Mouse (Mus musculus): Measurements from ENCODE around the gene Ubash3b.

The Ubash3b gene

DNA sequence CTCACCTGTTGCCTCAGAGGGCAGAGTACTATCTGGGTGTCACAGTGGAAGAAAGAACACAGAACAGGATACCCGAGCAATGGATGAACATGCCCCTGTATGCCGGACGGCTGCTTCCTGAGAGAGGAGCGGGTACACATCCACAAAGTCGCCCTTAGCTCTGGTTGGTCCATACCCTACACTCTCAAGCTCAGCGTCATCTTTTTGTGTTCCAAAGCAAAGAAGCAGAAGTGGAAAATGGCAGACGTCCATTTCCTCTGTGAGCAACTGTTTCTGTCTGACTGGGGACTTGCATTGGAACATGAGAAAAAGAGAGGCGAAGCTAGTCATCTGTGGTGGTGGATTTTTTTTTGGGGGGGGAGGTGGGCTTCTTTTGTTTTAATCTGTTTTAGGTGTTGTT is 30.9 kb downstream of the Ubash3b start:
- DNase-seq, result no peak

DNA sequence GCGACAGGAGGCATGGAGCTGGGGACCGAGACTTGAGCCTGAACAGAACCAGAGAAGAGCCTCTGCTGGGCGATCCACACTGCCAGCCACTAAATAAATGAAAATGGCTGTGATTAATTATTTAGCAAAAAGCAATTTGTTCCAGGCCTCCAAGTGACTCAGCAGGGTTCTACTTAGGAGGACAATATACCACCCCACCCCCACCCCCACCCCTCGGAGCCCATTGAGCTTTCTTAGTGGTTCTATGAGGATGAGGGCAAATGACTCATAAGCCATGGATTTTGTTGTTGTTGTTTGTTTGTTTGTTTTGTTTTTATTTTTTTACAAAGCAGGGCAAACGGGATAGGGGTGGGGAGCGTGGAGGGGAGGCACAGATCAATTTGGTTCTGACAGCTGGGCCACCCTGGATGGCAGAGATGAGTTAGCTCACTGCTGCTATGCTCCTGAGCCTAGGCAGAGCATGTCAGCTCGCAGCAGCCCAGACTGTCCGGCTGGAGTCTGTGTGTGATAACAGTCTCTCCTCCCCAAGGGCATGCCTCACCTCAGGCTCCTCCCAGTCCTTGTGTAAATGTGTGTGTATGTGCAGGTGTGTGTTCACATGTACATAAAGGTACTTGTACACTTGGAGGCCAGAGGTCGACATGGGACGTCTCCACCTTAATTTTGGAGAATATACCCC is 31.6 kb downstream of the Ubash3b start:
- DNase-seq, result no peak

DNA sequence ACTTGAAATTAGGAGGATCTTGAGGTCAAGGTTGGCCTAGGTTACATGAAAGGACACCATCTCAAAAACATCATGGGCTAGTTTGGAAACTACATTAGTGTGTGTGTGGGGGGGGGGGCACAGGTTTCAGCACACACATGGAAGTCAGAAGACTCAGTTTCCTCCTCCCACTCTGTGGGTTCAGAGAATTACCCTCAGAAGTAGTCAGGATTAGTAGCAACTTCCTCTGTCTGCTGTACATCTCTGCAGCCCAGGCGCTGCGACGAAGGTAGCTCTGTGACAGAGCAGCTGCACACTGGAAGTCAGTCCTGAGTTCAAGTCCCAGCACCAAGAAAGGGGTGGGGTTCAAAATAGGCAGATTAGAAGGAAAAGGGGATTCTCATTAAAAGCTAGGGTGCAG is 32.2 kb downstream of the Ubash3b start:
- peak; percentile 35 for DNase-seq

DNA sequence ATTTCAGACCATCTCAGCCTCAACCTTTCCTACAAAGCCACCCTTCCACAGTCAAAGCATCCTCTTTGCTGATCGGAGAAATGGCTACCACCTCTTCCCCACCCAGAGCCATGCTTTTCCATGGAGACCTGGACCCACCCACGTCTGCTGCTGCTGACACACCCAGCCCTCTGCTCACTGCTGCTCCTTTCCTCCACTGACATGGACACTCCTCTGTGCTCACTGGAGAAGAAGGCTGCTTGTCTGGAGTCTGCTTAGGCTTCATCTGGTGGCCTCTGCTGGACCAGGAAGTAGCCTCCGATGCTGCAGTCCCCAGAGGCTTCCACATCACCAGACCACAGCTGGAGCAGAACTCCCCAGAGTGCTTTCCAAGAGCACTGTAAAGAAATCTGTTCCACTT is 34.8 kb downstream of the Ubash3b start:
- DNase-seq, result no peak

DNA sequence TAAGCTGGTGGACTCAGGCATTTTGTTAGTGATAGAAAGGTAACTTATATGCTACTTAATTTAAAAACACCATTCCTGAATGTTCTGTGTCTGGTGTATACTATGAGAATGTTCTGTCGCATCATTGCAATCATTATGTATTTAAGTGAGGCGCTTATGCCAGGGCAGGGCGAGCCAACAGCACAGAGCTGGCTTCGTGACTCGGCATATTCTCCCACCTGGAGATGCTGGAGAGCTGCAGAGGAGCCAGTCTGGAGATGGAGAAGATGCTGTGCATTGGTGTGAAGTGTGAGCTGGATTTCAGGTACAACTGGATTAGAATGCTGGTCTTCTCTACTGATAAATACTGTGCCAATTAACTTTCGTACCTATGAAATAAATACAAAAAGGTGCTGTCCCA is 37.2 kb downstream of the Ubash3b start:
- DNase-seq, result no peak

DNA sequence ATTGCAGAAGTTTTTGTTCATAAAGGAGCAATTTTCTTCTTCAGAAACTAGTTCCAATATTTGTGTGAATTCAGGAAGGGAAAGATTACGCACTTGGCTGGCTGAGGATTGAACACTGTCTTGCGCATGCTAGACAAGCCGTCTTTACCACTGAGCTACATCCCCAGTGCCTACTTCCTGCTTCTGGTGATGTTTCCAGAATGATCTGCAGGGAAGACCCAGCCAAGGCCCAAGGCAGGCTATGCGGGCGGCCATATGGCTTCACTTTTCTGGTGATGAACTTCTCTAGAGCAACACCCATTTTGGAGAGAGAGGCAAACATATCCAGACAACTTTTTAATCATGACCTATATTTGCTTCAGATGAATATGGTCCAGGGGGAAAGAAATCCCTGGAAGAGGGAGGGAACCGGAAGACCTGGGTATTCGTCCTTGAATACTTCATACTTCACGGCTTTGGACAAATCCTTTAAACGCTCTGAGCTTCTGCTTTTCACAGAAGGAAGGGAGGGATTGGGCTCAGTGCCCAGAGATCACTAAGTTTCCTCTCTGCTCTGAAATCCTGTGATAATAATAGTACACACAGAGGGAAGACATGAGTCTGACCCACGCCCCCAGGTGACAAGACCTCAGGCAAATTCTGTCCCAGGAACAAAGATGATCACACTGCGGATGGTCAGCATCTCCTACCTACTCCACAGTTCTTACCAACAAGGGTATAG is 38.9 kb downstream of the Ubash3b start:
- DNase-seq, result no peak

DNA sequence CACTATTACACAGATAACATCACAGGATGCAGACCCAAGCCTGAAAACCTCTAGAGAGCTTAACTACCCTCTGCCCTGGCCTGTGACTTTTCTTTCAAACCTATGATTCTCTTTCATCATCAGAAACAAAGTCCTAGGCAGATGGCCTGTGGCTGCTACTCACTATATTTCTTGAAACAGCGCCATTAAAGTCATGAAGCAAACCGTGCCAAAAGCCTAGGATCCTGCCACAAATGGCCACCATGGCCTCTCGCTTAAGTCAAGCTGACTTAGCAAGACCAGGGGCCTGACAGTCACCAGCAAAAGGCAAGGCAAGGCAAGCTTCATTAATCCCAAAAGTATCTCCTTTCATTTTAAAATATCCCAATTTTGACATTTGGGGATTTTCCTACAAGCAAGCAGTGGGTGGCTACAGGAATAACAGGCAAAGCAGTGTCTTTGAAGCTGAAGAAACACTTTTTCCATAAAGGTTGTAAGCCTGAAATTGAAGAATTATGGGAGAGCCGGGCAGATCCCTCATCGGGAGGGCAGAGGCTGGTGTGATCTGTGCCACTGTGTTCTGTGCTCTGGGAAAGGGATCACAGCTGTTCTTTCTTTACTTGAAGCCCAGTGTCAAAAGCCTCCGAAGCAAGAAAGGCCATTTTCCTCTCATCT is 39.7 kb downstream of the Ubash3b start:
- DNase-seq, result no peak

DNA sequence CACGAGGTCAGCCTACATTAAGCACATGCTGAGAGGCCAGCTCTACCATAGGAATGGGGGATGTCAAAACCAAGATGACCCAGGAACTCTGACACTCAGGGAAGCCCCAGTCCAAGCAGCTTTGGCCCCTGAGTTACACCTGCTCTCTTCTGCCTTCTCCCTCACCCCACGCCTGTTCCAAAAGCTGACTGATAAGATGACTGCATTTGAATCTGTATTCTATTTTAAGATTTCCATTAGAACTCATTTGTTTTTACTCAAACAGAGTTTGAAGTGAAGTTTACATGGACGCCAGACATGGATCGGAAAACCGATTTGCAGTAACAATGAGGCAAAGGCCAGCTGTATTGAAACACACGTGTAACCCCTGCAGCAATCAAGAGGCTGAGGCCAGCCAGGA is 41.5 kb downstream of the Ubash3b start:
- DNase-seq, result no peak

DNA sequence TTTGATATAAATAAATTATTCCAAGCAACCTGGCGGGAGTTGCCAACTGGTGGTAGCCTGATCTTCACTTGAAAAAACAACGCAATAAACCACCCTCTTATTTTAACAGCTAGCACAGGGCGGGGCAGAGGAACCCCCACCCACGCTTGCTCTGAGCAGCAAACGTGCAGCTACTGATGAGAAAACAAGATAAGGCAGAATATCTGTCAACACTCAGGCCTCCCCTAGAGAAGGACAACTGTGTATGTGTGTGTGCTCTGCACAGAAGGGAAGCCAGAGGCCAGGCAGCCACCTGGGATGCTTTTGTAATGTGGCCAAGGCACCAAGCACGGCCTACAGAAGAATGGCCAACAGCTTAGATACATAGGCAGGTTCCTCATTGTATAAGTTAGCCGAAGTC is 43.4 kb downstream of the Ubash3b start:
- peak; percentile 76 for DNase-seq

DNA sequence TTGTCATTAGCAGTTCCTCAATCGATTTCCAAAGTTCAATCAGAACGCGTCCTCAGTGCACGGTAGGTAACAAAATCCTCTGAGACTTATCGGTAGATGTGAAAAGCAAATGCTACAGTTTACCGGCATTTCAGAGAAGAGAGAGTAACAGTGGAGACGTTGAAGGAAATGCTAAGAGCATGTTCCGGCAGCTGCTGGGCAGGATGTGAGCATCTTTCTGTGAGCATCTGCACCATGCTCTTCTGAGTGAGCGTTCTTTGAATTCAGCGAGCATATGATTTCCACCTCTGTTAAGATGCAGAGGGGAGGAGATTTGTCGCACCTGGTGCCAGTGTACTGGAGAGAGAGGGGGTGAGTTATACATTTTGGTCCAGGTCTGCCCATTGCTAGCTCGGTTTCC is 45.4 kb downstream of the Ubash3b start:
- DNase-seq, result peak; percentile 66

DNA sequence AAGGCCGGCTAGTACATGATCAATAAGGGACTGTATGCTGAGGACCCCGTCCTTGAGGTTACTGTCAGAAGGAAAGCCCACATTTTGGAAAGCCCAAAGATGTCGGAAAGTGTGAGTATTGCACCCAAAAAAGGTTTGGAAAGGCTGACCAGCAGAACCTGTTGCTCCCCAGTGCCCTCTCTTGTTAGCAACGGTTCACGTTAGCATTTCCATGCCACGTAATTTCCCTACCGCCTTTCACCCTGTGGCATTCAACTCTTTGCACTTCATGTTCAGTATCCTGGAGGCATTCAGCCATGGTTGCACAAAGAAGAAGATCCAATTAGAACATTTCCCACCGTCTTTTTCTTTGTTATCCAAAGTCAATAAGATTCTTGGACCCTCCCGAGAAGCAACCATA is 47.1 kb downstream of the Ubash3b start:
- DNase-seq, result no peak

DNA sequence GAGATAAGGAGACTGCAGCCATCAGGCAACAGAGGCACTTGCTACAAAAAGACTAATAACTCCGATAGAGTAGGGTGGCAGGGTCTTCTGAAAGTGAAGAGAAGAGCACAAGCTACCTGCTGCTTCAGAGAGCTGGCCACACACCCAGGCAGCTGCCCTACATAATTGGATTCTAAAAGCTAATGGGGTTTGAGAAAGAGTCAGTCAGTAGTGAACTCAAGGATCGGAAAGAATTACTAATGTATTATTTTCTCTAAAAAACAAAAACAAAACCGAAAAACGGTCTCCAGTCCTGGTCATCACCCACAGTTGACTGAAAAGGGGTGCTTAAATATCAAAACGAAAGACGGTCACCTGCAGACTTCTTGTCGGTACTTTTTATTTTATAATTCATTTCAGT is 51.7 kb downstream of the Ubash3b start:
- no peak for DNase-seq

DNA sequence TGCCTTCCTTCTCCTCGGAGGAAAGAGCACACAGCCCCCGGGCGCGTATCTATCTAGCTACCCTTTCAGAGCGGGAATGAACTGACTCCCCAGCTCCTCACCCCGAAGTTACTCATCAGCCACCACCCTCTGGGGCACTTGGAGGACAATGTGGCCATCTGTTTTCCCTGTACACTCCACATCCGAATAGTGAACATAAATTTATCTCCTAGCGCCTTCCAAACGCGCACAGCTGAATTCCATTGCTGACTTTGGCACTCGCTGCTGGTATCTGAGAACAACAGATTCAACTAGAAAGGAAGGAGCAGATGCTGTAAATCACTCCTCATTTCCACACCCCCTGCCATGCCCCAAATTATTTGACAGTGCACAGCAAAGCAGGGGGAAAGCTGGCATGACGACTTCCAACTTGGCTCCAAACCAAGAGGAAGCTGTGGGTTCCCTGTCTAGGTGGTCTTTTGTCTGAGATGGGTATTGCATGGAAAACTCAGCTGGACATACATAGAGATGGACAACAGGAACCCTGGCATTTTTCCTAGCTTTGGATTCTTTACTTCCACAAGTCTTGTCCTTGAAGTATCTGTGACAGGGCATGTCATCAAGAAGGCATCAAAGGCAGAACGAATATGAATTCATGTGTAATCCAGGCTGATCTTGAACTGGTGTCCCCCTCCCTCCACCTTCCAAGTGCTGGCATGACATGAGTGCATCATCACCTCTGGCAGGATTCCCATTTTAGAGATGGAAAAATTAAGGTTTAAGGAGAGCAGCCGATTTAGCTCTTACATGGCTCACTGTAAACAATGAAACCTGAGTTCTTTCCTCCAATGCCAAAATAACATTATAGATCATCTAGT is 52.9 kb downstream of the Ubash3b start:
- no peak for DNase-seq

DNA sequence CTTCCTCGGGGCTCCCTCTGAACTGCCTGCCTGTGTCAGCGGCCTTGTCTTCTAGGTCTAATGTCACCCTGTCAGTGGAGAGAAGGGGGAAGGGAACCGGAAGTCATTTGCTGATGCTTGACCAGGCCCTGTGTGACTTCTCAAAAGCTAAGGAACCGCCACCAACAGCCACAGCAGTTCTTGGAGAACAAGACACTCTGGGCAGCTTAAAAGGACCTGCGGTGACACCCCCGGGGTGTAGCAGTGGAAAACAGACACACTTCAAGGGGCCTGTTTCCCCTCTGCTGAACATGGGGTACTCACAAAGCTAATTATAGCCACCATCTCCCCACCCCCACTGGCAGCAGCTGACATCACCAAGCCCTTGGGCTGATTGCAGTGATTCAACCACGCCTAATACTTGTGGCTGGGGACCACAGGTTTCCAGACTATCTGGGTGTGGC is 56.3 kb downstream of the Ubash3b start:
- peak; percentile 62 for DNase-seq

DNA sequence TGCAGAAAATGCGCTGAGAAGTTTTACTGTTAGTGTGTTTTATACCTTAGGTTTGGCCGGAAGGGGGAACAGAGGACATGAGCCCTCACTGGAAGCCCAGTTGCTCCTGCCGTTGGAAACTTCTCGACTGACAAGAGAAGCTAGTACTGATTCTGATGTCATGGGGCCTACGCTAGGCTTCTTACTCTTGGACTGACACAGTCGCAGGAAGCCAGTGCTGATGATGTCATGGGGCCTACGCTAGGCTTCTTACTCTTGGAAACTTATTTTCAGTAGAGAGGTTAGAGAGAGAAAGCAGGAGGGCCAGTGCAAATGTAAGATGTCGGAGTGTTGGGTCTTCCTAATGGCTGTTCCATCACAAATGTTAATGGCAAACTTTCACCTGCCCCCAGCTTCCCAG is 57.8 kb downstream of the Ubash3b start:
- no peak for DNase-seq

DNA sequence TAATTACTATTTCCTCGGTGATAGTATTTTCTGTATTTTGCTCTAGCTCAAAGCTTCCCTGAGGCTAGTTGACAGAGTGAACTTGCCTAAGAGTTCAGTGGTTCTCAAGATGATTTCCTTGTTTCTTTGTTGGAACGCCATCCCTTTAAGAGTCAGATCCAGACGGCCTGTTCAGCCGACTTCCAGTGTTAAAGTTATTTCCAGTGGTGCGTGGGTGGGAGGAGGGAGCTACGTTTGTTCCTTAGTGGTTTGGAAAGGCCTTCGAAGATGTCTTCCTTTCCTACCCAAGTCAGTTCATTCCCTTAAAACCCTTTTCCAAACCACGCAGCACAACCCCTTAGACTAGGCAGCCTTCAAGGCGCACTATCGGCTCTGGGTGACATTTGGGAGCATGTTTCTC is 58.9 kb downstream of the Ubash3b start:
- DNase-seq, result no peak

DNA sequence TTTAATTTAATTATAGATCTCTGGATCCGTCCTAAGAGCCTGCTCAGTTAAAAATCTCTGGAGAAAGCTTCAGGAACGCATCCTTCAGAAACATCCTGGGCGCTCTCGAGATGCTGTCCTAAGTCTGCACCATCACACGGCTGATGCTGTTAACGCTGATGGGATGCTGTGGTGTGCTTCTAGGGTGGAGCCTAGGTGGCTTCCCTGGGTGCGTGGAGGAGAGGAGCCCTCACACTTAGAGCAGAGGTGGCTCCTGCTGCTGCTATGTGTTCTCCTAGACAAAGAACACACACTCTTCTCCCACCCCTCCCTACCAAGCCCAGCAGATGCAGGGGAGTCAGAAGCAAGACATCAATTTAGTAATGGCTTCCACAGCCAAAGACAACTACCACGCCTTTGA is 61.6 kb downstream of the Ubash3b start:
- DNase-seq, result no peak

DNA sequence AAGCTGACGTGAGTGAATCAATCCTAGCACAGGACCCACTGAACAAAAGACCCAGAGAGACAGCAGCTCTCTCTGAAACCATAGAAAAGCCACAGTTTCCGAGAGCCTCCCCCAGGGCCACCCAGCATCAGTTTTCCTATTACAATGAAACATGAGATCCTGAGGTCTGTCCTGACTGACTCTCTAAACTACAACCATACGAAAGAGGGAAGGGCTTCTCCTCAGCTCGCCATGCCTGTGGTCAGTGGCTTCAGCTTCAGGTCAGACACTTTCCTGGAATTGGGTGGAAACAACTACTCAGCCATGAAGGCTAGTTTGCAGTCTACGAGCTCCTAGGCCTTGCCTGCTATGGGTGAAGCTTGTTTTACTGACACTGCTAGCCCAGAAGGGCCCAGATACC is 62.4 kb downstream of the Ubash3b start:
- no peak for DNase-seq

DNA sequence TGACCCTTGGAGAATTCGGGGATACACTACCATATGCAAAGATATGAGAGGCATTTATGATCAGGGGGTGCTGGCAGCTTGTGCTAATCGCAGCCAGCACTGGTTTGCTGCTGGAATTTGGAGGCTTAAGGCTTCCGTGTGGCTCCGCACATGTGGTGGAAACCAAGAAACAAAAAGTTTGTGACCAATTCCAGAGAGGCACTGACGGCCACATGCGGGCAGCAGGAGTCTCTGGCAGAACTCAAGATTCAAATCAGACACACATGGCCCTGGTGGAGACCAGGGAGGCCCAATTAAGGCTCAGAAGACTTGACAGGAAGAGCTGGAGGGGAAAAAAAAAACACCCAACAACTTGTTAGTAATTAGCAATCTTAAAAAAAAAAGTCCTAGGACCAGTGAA is 63.4 kb downstream of the Ubash3b start:
- DNase-seq, result no peak

DNA sequence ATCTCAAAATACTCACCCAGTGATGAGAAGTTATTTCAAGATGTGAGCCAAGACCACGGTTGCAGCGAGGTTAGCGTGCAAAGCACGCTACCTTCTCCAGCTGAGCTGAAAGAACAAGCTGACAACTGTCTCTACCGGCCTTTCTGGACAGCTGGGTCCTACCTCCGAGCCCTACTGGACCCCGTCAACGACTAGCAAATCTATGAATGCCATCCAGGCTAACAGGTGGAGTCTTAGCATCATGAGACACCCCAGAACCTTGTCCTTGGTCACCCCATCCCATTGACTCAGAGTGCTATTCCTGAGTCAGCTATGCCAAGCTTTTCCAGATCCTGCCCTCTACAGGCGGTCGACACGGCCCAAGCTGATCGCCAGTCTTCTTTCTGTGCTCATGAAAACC is 69.5 kb downstream of the Ubash3b start:
- no peak for DNase-seq

DNA sequence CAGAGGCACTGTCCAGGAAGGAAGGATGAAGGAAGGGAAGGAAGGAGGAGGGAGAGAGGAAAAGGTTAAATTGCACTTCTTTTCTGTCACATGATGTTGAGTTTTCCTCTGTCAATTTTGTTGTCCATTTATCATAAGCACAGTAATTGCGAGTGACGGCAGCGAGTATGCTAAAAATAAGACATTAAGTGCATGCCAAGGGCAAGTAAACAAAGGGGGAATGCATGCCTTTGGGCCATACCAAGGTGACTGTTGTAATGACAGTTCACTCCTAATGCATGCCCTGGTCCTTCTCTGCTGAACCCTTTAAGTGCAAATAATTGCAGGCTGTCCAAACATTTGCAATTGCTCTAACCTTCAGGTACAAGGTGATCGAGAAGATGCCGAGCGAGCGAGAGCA is 70.3 kb downstream of the Ubash3b start:
- DNase-seq, result no peak

DNA sequence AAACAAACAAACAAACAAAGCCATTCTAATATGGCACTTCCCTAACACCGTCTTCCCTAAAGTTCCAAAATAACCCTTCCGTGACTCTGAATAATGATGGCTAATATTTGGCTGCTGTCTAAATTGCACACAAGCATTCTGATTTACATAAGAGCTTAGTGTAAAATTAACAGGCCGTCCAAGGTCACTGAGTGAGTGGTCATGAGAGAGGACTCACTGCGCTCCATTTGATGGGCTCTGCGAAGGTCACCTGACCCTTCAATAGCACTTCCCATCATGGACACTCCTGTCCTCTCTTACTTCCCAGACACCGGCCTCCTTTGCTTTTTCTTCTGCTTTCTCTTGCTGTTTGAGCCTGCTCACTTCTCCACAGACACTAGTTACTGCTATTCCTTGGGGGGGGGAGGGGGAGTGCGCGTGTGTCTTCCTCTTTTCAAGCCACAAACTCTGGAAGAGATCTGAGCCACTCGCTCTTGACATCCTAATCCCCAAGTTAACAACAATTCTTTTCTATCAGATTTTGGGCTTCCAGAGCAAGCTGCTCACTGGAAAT is 73.6 kb downstream of the Ubash3b start:
- no peak for DNase-seq

All from thymus, postnatal 14 days (tissue).